In the genomic region with DNA sequence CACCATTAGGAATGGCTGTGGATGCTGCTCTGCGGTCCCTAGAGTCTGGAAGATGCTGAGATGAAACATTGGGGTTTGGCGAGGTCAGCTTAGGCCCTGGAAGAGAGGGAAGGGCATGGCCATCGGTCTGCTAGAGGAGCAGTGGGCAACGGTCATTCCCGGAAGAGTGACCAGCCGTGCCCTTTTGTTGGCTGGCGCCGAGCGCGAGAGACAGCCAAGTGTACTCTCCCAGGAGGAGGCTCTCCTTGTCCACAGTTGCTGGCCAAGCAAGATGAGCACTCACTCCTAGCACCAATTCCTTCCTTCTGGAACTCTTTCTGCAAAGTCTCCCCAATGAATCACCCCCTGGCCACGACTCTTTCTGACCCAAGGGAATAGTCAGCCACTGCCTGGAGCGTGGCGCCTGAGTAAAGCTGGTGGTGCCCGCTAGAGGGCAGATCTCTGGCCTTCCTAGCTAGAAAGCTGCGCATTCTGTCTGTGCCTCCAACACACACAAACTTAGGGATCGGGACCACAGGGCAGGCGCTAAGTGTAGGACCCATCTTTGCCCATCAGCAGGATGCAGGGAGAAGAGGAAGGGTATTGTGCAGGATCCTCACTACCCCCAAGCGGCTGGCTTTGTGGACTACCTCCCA, we compare ENCODE assay signal across 10 mouse cellular contexts. TPM values are rescaled to one million over a fixed set of nuclear protein-coding genes. Genes with fewer than 3 reads are reported as not detected.
DNase-seq lines count a peak whose midpoint lies in the region; ATAC-seq and TF ChIP-seq lines count a peak whose summit lies in the region.
"Had no signal": no experiment of that assay in that cellular context is flagged by ENCODE, and none has a peak within 500 bp of the region (broad histone marks: within the 10 kb centered on the region; RNA-seq: fewer than 3 reads in every experiment).

No protein-coding gene starts in this region.

- intact Hi-C loops in left cerebral cortex, adult 2 months (cut with DNase I), result no loop called here

- no peak overlapping the region for H3K27ac ChIP-seq in left cerebral cortex, adult 2 months
- H3K27ac ChIP-seq in intestine, embryonic 15.5 days, result no peak overlapping the region

- peaks cover 5% of the 10 kb centered on the region for H3K4me1 ChIP-seq in intestine, embryonic 15.5 days (replicated peaks)

- no peak overlapping the region for H3K4me2 ChIP-seq in intestine, embryonic 15.5 days (replicated peaks)

- DNase-seq in left cerebral cortex, adult 2 months (ENCODE audit: extremely low spot score in 1 of 2, low spot score in 2 of 2), result no peak
- no peak for DNase-seq in left cerebral cortex, adult 9 months (ENCODE audit: low spot score in 2 of 2)
- peak; percentile 52 for DNase-seq in WW6 (ENCODE audit: low read depth, low spot score)
- no peak for DNase-seq in layer of hippocampus, adult 18-20 months (ENCODE audit: low spot score in 2 of 2)
- DNase-seq in urinary bladder, postnatal 10 days (ENCODE audit: low spot score), result no peak
- DNase-seq in heart, postnatal 4 days, result no peak

- H3K4me3 ChIP-seq in left cerebral cortex, adult 2 months, result no peak overlapping the region
- H3K4me3 ChIP-seq in intestine, embryonic 15.5 days (replicated peaks), result no peak overlapping the region
- H3K4me3 ChIP-seq: myocyte had no signal

- ATAC-seq in intestine, embryonic 15.5 days, result peak; percentile 15; the same call in 1 of the 2 replicates
- ATAC-seq in megakaryocyte progenitor cell, adult 5-6 weeks (replicated peaks; ENCODE audit: poor library complexity), result peak; percentile 58

- H3K9me3 ChIP-seq in intestine, embryonic 15.5 days, result no peaks in the 10 kb centered on the region

- no peaks in the 10 kb centered on the region for H3K36me3 ChIP-seq in intestine, embryonic 15.5 days

- peak; percentile 50 for TF ChIP-seq CTCF in left cerebral cortex, adult 2 months (IDR thresholded peaks at IDR 0.05)

- peaks cover 6% of the 10 kb centered on the region; the same call in 1 of the 2 replicates for H3K27me3 ChIP-seq in intestine, embryonic 15.5 days (replicated peaks)

- H3K9ac ChIP-seq in intestine, embryonic 15.5 days, result no peak overlapping the region

- 55% methylated on average over 18 of the region's 18 CpGs for WGBS in intestine, embryonic 15.5 days

RNA-seq across cellular contexts. Expression of a gene that starts 7.9 kb away (rescaled TPM):
- total RNA-seq in left cerebral cortex, adult 2 months (2021), result 10 to 100 TPM; 19.2 to 20.2 TPM
- polyA plus RNA-seq in intestine, embryonic 15.5 days (2015; fragmentation: Nextera tagmentation; extraction: Ambion mirVana), result 10.4 and 10.8 TPM in 2 replicates
- total RNA-seq in megakaryocyte progenitor cell, adult 5-6 weeks (2015), result 1.5 and 3.2 TPM in 2 replicates
- 5.8 and 6.4 TPM in 2 replicates for total RNA-seq in megakaryocyte progenitor cell, adult 5-6 weeks (2017)
- 10 to 100 TPM; 20.1 to 21.9 TPM for total RNA-seq in layer of hippocampus, adult 18-20 months (2021)
- 10 to 100 TPM; 27.8 to 28.1 TPM for total RNA-seq in heart, postnatal 4 days (2021)

RNA-seq across cellular contexts. Expression of a gene that starts 11.8 kb away (rescaled TPM):
- total RNA-seq in left cerebral cortex, adult 2 months (2021), result not detected
- 0.35 and 0.39 TPM in 2 replicates for polyA plus RNA-seq in intestine, embryonic 15.5 days (2015; fragmentation: Nextera tagmentation; extraction: Ambion mirVana)
- total RNA-seq in megakaryocyte progenitor cell, adult 5-6 weeks (2015), result not detected in 2 replicates
- not detected in 2 replicates for total RNA-seq in megakaryocyte progenitor cell, adult 5-6 weeks (2017)
- not detected for total RNA-seq in layer of hippocampus, adult 18-20 months (2021)
- not detected for total RNA-seq in heart, postnatal 4 days (2021)
- total RNA-seq: left cerebral cortex, adult 18-20 months had no signal

RNA-seq across cellular contexts. Expression of a gene that starts 26.3 kb away (rescaled TPM):
- not detected for total RNA-seq in left cerebral cortex, adult 2 months (2021)
- 85.1 and 85.9 TPM in 2 replicates for polyA plus RNA-seq in intestine, embryonic 15.5 days (2015; fragmentation: Nextera tagmentation; extraction: Ambion mirVana)
- total RNA-seq in megakaryocyte progenitor cell, adult 5-6 weeks (2015), result 0.07 and 1.1 TPM in 2 replicates
- total RNA-seq in megakaryocyte progenitor cell, adult 5-6 weeks (2017), result 0.75 and 2.6 TPM in 2 replicates
- total RNA-seq in layer of hippocampus, adult 18-20 months (2021), result not detected
- total RNA-seq in heart, postnatal 4 days (2021), result not detected
- total RNA-seq: left cerebral cortex, adult 18-20 months had no signal
- polyA plus RNA-seq: myocyte had no signal

RNA-seq across cellular contexts. Expression of a gene that starts 42.0 kb away (rescaled TPM):
- 10 to 100 TPM; 67.7 to 70.7 TPM for total RNA-seq in left cerebral cortex, adult 2 months (2021)
- polyA plus RNA-seq in intestine, embryonic 15.5 days (2015; fragmentation: Nextera tagmentation; extraction: Ambion mirVana), result 5.9 and 6.1 TPM in 2 replicates
- not detected in 2 replicates for total RNA-seq in megakaryocyte progenitor cell, adult 5-6 weeks (2015)
- not detected in 2 replicates for total RNA-seq in megakaryocyte progenitor cell, adult 5-6 weeks (2017)
- total RNA-seq in layer of hippocampus, adult 18-20 months (2021), result 10 to 100 TPM; 68.2 to 78.1 TPM
- total RNA-seq in heart, postnatal 4 days (2021), result not detected

RNA-seq across cellular contexts. Expression of a gene that starts 55.8 kb away (rescaled TPM):
- total RNA-seq in left cerebral cortex, adult 2 months (2021), result 10 to 100 TPM; 20.7 to 23.8 TPM
- 83.2 and 87.4 TPM in 2 replicates for polyA plus RNA-seq in intestine, embryonic 15.5 days (2015; fragmentation: Nextera tagmentation; extraction: Ambion mirVana)
- total RNA-seq in megakaryocyte progenitor cell, adult 5-6 weeks (2015), result 87.4 and 102 TPM in 2 replicates
- total RNA-seq in megakaryocyte progenitor cell, adult 5-6 weeks (2017), result 89.6 and 93.2 TPM in 2 replicates
- 10 to 100 TPM; 20.2 to 21.4 TPM for total RNA-seq in layer of hippocampus, adult 18-20 months (2021)
- total RNA-seq in heart, postnatal 4 days (2021), result 10 to 100 TPM; 21.6 to 24.2 TPM
